In the genomic region with DNA sequence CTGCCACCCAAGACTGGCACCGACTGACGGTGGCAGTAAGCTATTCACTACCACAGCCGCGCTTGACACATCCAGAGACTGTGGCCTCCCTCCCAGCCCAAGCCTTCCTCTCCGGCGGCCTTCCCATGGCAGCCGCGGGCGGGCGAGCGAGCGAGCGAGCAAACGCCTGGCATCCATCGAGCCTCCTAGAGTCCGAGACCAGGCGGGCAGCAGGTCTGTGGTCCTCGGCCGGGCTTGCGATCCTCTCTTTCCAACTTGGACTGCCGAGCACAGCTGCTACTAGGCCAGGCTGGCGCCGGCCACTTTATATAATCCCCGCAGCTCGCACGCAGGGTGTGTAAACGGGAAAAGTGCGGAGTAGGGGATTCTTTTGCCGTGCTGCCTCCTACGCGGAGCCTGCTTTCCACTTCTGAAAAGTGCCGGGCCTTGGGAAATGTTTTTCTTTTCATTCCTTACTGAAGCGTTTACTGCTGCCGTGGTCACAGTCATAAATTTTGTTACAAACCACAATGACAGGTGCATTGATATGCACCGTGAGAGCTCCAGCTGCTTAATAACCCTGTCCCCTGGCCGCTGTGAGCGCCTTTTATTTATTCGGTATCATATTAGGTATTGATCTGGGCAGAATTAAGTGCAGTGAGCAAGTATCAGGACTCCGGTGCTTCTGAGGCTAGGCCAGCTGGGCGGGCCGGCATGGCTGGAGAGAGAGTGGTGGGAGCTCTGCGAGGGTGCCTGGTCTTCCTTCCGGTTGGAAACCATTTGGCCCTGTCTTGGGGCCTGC, we compare ENCODE assay signal across 11 mouse cellular contexts. TPM values are rescaled to one million over a fixed set of nuclear protein-coding genes. Genes with fewer than 3 reads are reported as not detected.
DNase-seq lines count a peak whose midpoint lies in the region; ATAC-seq and TF ChIP-seq lines count a peak whose summit lies in the region.
"Had no signal": no experiment of that assay in that cellular context is flagged by ENCODE, and none has a peak within 500 bp of the region (broad histone marks: within the 10 kb centered on the region; RNA-seq: fewer than 3 reads in every experiment).

No protein-coding gene starts in this region.

- H3K27me3 ChIP-seq in heart, embryonic 12.5 days (replicated peaks) = peaks cover 95% of the 10 kb centered on the region
- peaks cover 52% of the 10 kb centered on the region for H3K27me3 ChIP-seq in ES-Bruce4 (ENCODE audit: control insufficient read depth, insufficient read depth, low read length, poor library complexity, severe bottlenecking)
- peaks cover 98% of the 10 kb centered on the region for H3K27me3 ChIP-seq in embryonic facial prominence, embryonic 13.5 days
- H3K27me3 ChIP-seq: CH12.LX had no signal

- H3K9ac ChIP-seq in heart, embryonic 12.5 days = no peak overlapping the region
- no peak overlapping the region for H3K9ac ChIP-seq in ES-Bruce4 (ENCODE audit: low read depth, poor library complexity, severe bottlenecking)
- no peak overlapping the region for H3K9ac ChIP-seq in embryonic facial prominence, embryonic 13.5 days

- no peak overlapping the region for H3K27ac ChIP-seq in heart, embryonic 12.5 days (ENCODE audit: poor library complexity, severe bottlenecking)
- H3K27ac ChIP-seq in ES-Bruce4 (ENCODE audit: insufficient read depth, low read length) = no peak overlapping the region
- no peak overlapping the region for H3K27ac ChIP-seq in embryonic facial prominence, embryonic 13.5 days

- H3K4me1 ChIP-seq in heart, embryonic 12.5 days (replicated peaks) = peaks cover 4% of the 10 kb centered on the region; the same call in 1 of the 2 replicates
- no peaks in the 10 kb centered on the region for H3K4me1 ChIP-seq in ES-Bruce4 (ENCODE audit: control insufficient read depth, insufficient read depth, low read length)
- H3K4me1 ChIP-seq in embryonic facial prominence, embryonic 13.5 days = peaks cover 9% of the 10 kb centered on the region; the same call in 1 of the 2 replicates

- no peak for ATAC-seq in heart, embryonic 12.5 days (ENCODE audit: insufficient number of reproducible peaks, low FRiP score)
- no peak for ATAC-seq in embryonic facial prominence, embryonic 13.5 days (ENCODE audit: insufficient number of reproducible peaks, insufficient read depth, low FRiP score, low TSS enrichment, low read depth)

- DNase-seq in heart, postnatal 25 days (ENCODE audit: low spot score) = no peak
- peak; percentile 71 to 81 for DNase-seq in kidney, postnatal 4 days
- DNase-seq in layer of hippocampus, postnatal 14 days (ENCODE audit: low spot score in 2 of 2) = no peak
- DNase-seq in left cerebral cortex, postnatal 4 days = no peak
- no peak for DNase-seq in gastrocnemius, postnatal 14 days
- DNase-seq: right cerebral cortex, adult 18-20 months had no signal

- no peak for TF ChIP-seq EP300 in ES-Bruce4 (IDR thresholded peaks at IDR 0.05; ENCODE audit: insufficient read depth, low read depth, low read length)

- no peaks in the 10 kb centered on the region for H3K9me3 ChIP-seq in heart, embryonic 12.5 days (replicated peaks)
- no peaks in the 10 kb centered on the region for H3K9me3 ChIP-seq in ES-Bruce4 (replicated peaks; ENCODE audit: control insufficient read depth, insufficient read depth, low read length, poor library complexity, severe bottlenecking)
- no peaks in the 10 kb centered on the region for H3K9me3 ChIP-seq in embryonic facial prominence, embryonic 13.5 days

- TF ChIP-seq POLR2A in ES-Bruce4 (IDR thresholded peaks at IDR 0.05; ENCODE audit: insufficient read depth, low read length) = no peak

- intact Hi-C loops in heart, postnatal 25 days (cut with DNase I) = no loop called here
- intact Hi-C loops in left cerebral cortex, postnatal 4 days (cut with DNase I) = no loop called here
- intact Hi-C loops in gastrocnemius, postnatal 14 days (cut with DNase I; ENCODE audit: low total_unique reads) = no loop called here

- no peak for TF ChIP-seq CTCF in ES-Bruce4 (IDR thresholded peaks at IDR 0.05; ENCODE audit: low read depth, low read length)

- no peak overlapping the region for H3K4me2 ChIP-seq in heart, embryonic 12.5 days
- peak overlapping the region; percentile 28; the same call in 1 of the 2 replicates for H3K4me2 ChIP-seq in embryonic facial prominence, embryonic 13.5 days

- H3K4me3 ChIP-seq in heart, embryonic 12.5 days = peak overlapping the region; percentile 14; the same call in 1 of the 2 replicates
- H3K4me3 ChIP-seq in ES-Bruce4 (ENCODE audit: low read depth, low read length) = peak overlapping the region; percentile 13; the same call in 1 of the 2 replicates
- H3K4me3 ChIP-seq in embryonic facial prominence, embryonic 13.5 days = no peak overlapping the region; the same call in 1 of the 2 replicates

- H3K36me3 ChIP-seq in heart, embryonic 12.5 days = no peaks in the 10 kb centered on the region
- H3K36me3 ChIP-seq in ES-Bruce4 (ENCODE audit: control insufficient read depth, insufficient read depth, low read length, poor library complexity, severe bottlenecking) = no peaks in the 10 kb centered on the region
- no peaks in the 10 kb centered on the region for H3K36me3 ChIP-seq in embryonic facial prominence, embryonic 13.5 days

- WGBS in heart, embryonic 12.5 days = 1% methylated on average over 43 of the region's 43 CpGs
- WGBS in embryonic facial prominence, embryonic 13.5 days = 2% methylated on average over 43 of the region's 43 CpGs

RNA-seq across cellular contexts. Expression of gene Gm28230, which starts 14.0 kb away (rescaled TPM):
- 0.08 TPM in 1 of 2 replicates, not detected in the other for polyA plus RNA-seq in heart, embryonic 12.5 days (2016; fragmentation: Nextera tagmentation; extraction: Ambion mirVana)
- total RNA-seq in heart, postnatal 25 days (2021) = not detected
- polyA plus RNA-seq in ES-Bruce4 (2011; ENCODE audit: insufficient read depth, insufficient read length, low read depth, missing spikeins) = not detected in 2 replicates
- polyA plus RNA-seq in embryonic facial prominence, embryonic 13.5 days (2015; fragmentation: Nextera tagmentation; extraction: Ambion mirVana) = 0.18 TPM in 1 of 2 replicates, not detected in the other
- not detected for total RNA-seq in layer of hippocampus, postnatal 14 days (2021)
- not detected for total RNA-seq in left cerebral cortex, postnatal 4 days (2021)
- under 1 TPM; 0.33 to 0.35 TPM for total RNA-seq in gastrocnemius, postnatal 14 days (2021)
- polyA plus RNA-seq: lung, embryonic 16.5 days had no signal

RNA-seq across cellular contexts. Expression of gene Hoxd1, which starts 22.3 kb away (rescaled TPM):
- polyA plus RNA-seq in heart, embryonic 12.5 days (2016; fragmentation: Nextera tagmentation; extraction: Ambion mirVana) = not detected in 2 replicates
- not detected for total RNA-seq in heart, postnatal 25 days (2021)
- not detected in 2 replicates for polyA plus RNA-seq in ES-Bruce4 (2011; ENCODE audit: insufficient read depth, insufficient read length, low read depth, missing spikeins)
- 3.8 and 5.4 TPM in 2 replicates for polyA plus RNA-seq in embryonic facial prominence, embryonic 13.5 days (2015; fragmentation: Nextera tagmentation; extraction: Ambion mirVana)
- total RNA-seq in layer of hippocampus, postnatal 14 days (2021) = under 1 TPM; 0.19 to 0.23 TPM
- not detected for total RNA-seq in left cerebral cortex, postnatal 4 days (2021)
- not detected for total RNA-seq in gastrocnemius, postnatal 14 days (2021)
- total RNA-seq: CH12.LX had no signal
- polyA plus RNA-seq: lung, embryonic 16.5 days had no signal

RNA-seq across cellular contexts. Expression of gene Hoxd4, which starts 28.8 kb away (rescaled TPM):
- 0.19 TPM in 1 of 2 replicates, not detected in the other for polyA plus RNA-seq in heart, embryonic 12.5 days (2016; fragmentation: Nextera tagmentation; extraction: Ambion mirVana)
- total RNA-seq in heart, postnatal 25 days (2021) = under 1 TPM; 0.42 to 0.56 TPM
- polyA plus RNA-seq in ES-Bruce4 (2011; ENCODE audit: insufficient read depth, insufficient read length, low read depth, missing spikeins) = 0.40 TPM in 1 of 2 replicates, not detected in the other
- 0.50 TPM in 1 of 2 replicates, not detected in the other for polyA plus RNA-seq in embryonic facial prominence, embryonic 13.5 days (2015; fragmentation: Nextera tagmentation; extraction: Ambion mirVana)
- total RNA-seq in layer of hippocampus, postnatal 14 days (2021) = not detected
- total RNA-seq in left cerebral cortex, postnatal 4 days (2021) = not detected
- total RNA-seq in gastrocnemius, postnatal 14 days (2021) = 1 to 10 TPM; 1.4 to 2.7 TPM
- polyA plus RNA-seq: lung, embryonic 16.5 days had no signal

RNA-seq across cellular contexts. Expression of gene Hoxd3, which starts 28.8 kb away (rescaled TPM):
- polyA plus RNA-seq in heart, embryonic 12.5 days (2016; fragmentation: Nextera tagmentation; extraction: Ambion mirVana) = 2.5 and 3.1 TPM in 2 replicates
- total RNA-seq in heart, postnatal 25 days (2021) = not detected
- polyA plus RNA-seq in ES-Bruce4 (2011; ENCODE audit: insufficient read depth, insufficient read length, low read depth, missing spikeins) = not detected in 2 replicates
- 1.5 and 3.3 TPM in 2 replicates for polyA plus RNA-seq in embryonic facial prominence, embryonic 13.5 days (2015; fragmentation: Nextera tagmentation; extraction: Ambion mirVana)
- not detected for total RNA-seq in layer of hippocampus, postnatal 14 days (2021)
- not detected for total RNA-seq in left cerebral cortex, postnatal 4 days (2021)
- total RNA-seq in gastrocnemius, postnatal 14 days (2021) = not detected

RNA-seq across cellular contexts. Expression of gene Hoxd8, which starts 36.1 kb away (rescaled TPM):
- 0.10 and 0.37 TPM in 2 replicates for polyA plus RNA-seq in heart, embryonic 12.5 days (2016; fragmentation: Nextera tagmentation; extraction: Ambion mirVana)
- total RNA-seq in heart, postnatal 25 days (2021) = 1 to 10 TPM; 1.0 to 1.2 TPM
- polyA plus RNA-seq in ES-Bruce4 (2011; ENCODE audit: insufficient read depth, insufficient read length, low read depth, missing spikeins) = 0.76 and 2.1 TPM in 2 replicates
- polyA plus RNA-seq in embryonic facial prominence, embryonic 13.5 days (2015; fragmentation: Nextera tagmentation; extraction: Ambion mirVana) = 2.5 and 3.7 TPM in 2 replicates
- not detected for total RNA-seq in layer of hippocampus, postnatal 14 days (2021)
- total RNA-seq in left cerebral cortex, postnatal 4 days (2021) = under 1 TPM; 0.22 to 0.76 TPM
- 10 to 100 TPM; 30.0 to 38.2 TPM for total RNA-seq in gastrocnemius, postnatal 14 days (2021)

Comparison
In these comparisons a context has a peak if more than half of its experiments do, and no peak if none do; other contexts are left out.
1. DNase-seq: peak in kidney, postnatal 4 days (2 of 2); none in heart, postnatal 25 days (single experiment), layer of hippocampus, postnatal 14 days (0 of 2), left cerebral cortex, postnatal 4 days (single experiment) and gastrocnemius, postnatal 14 days (single experiment).